Mouse (Mus musculus) A20 (cell line): ENCODE data around the gene Myocd.

Source experiments
- DNase-seq: peaks from one replicate; pipeline ENCODE4 v3.0.0-alpha.2; 2011; ENCODE audit warnings: low read depth, low spot score

Gene Myocd

GRCm38 (mm10) chr11:65139030-65139429, 130.8 kb downstream of the Myocd start:
- DNase-seq: no peak

- no peak for DNase-seq
Measured at GRCm38 (mm10) chr11:65137145-65137652, 132.6 kb downstream of the Myocd start.

- no peak for DNase-seq
Measured at GRCm38 (mm10) chr11:65135251-65135739, 134.5 kb downstream of the Myocd start.

GRCm38 (mm10) chr11:65133661-65134060, 136.1 kb downstream of the Myocd start:
- DNase-seq: no peak

- no peak for DNase-seq
Measured at GRCm38 (mm10) chr11:65129110-65129509, 140.7 kb downstream of the Myocd start.

GRCm38 (mm10) chr11:65128666-65129065, 141.1 kb downstream of the Myocd start:
- no peak for DNase-seq

- DNase-seq: no peak
Measured at GRCm38 (mm10) chr11:65126566-65126965, 143.2 kb downstream of the Myocd start.
